21 mouse cellular contexts compared by ENCODE assay signal in genomic region chr8:128478017-128478416, GRCm38 (mm10).
DNase-seq lines count a peak whose midpoint lies in the region; ATAC-seq and TF ChIP-seq lines count a peak whose summit lies in the region.
"Had no signal": no experiment of that assay in that cellular context is flagged by ENCODE, and none has a peak within 500 bp of the region (broad histone marks: within the 10 kb centered on the region; RNA-seq: fewer than 3 reads in every experiment).

No protein-coding gene starts in this region.

- H3K4me3 ChIP-seq in kidney, embryonic 16.5 days (ENCODE audit: low read length), result no peak overlapping the region
- H3K4me3 ChIP-seq in kidney, adult 2 months (ENCODE audit: insufficient read depth, low read depth, low read length), result no peak overlapping the region
- H3K4me3 ChIP-seq in brown adipose tissue, adult 24 weeks (ENCODE audit: insufficient read depth, low read depth, low read length), result no peak overlapping the region
- no peak overlapping the region for H3K4me3 ChIP-seq in limb, embryonic 12.5 days (replicated peaks)
- H3K4me3 ChIP-seq: embryonic facial prominence, embryonic 13.5 days; forebrain, embryonic 12.5 days; hindbrain, embryonic 15.5 days had no signal

- ATAC-seq in kidney, embryonic 16.5 days (ENCODE audit: low FRiP score, low TSS enrichment), result no peak
- peak; percentile 32; the same call in 1 of the 2 replicates for ATAC-seq in limb, embryonic 12.5 days (ENCODE audit: insufficient number of reproducible peaks, insufficient read depth, low FRiP score, low TSS enrichment, low read depth)
- ATAC-seq in activated CD4-positive, CD25-positive, alpha-beta regulatory T cell, adult 4 months, result no peak
- ATAC-seq: CD4-positive, CD25-positive, alpha-beta regulatory T cell, adult 4 months; forebrain, embryonic 16.5 days; inflammation-experienced regulatory T-cells, adult 6 months had no signal

- H3K4me1 ChIP-seq in kidney, embryonic 16.5 days (ENCODE audit: insufficient read depth, low read length), result 0 out of 2 replicates have a peak, but pooled peaks cover 8% of the 10 kb centered on the region
- H3K4me1 ChIP-seq in kidney, adult 2 months (ENCODE audit: control insufficient read depth, insufficient read depth, low read length), result 0 out of 2 replicates have a peak, but pooled peaks cover 6% of the 10 kb centered on the region
- H3K4me1 ChIP-seq in brown adipose tissue, adult 24 weeks (ENCODE audit: control insufficient read depth, insufficient read depth, insufficient read length, low read length), result peaks cover 22% of the 10 kb centered on the region
- peaks cover 21% of the 10 kb centered on the region for H3K4me1 ChIP-seq in limb, embryonic 12.5 days (replicated peaks)
- H3K4me1 ChIP-seq: forebrain, embryonic 12.5 days; hindbrain, embryonic 15.5 days had no signal

- peak overlapping the region; percentile 51; the same call in 1 of the 2 replicates for H3K27ac ChIP-seq in kidney, embryonic 16.5 days (ENCODE audit: low read length)
- H3K27ac ChIP-seq in kidney, adult 2 months (ENCODE audit: insufficient read depth, low read depth, low read length), result no peak overlapping the region
- H3K27ac ChIP-seq in brown adipose tissue, adult 24 weeks (replicated peaks; ENCODE audit: low read depth, low read length), result 0 out of 2 replicates have a peak overlapping the region, but pooled peaks have one; percentile 13
- 0 out of 2 replicates have a peak overlapping the region, but pooled peaks have one; percentile 9 for H3K27ac ChIP-seq in limb, embryonic 12.5 days
- H3K27ac ChIP-seq: embryonic facial prominence, embryonic 13.5 days; forebrain, embryonic 12.5 days; hindbrain, embryonic 15.5 days had no signal

- H3K9me3 ChIP-seq in kidney, embryonic 16.5 days (ENCODE audit: low read length), result no peaks in the 10 kb centered on the region
- no peaks in the 10 kb centered on the region for H3K9me3 ChIP-seq in limb, embryonic 12.5 days
- H3K9me3 ChIP-seq: embryonic facial prominence, embryonic 13.5 days; forebrain, embryonic 12.5 days; G1E; hindbrain, embryonic 15.5 days had no signal

- no peak overlapping the region for H3K4me2 ChIP-seq in kidney, embryonic 16.5 days (replicated peaks; ENCODE audit: low read depth, low read length)
- H3K4me2 ChIP-seq in limb, embryonic 12.5 days, result no peak overlapping the region
- H3K4me2 ChIP-seq: embryonic facial prominence, embryonic 13.5 days; forebrain, embryonic 12.5 days; hindbrain, embryonic 15.5 days had no signal

- TF ChIP-seq POLR2A in kidney, adult 2 months (IDR thresholded peaks at IDR 0.05; ENCODE audit: low read depth, low read length), result no peak

- no peaks in the 10 kb centered on the region for H3K27me3 ChIP-seq in kidney, embryonic 16.5 days (ENCODE audit: insufficient read depth, low read length)
- H3K27me3 ChIP-seq in kidney, adult 2 months (replicated peaks; ENCODE audit: control insufficient read depth, insufficient read depth, low read length), result no peaks in the 10 kb centered on the region
- H3K27me3 ChIP-seq in limb, embryonic 12.5 days, result no peaks in the 10 kb centered on the region
- H3K27me3 ChIP-seq: embryonic facial prominence, embryonic 13.5 days; forebrain, embryonic 12.5 days; hindbrain, embryonic 15.5 days had no signal

- no peak for TF ChIP-seq CTCF in kidney, adult 2 months (conservative IDR thresholded peaks at IDR 0.05; ENCODE audit: insufficient read depth, insufficient read length, low read depth, low read length)

- intact Hi-C loops in heart, postnatal 14 days (cut with DNase I), result no loop called here

- WGBS in kidney, embryonic 16.5 days, result 60% methylated on average over 4 of the region's 4 CpGs
- 61% methylated on average over 4 of the region's 4 CpGs for WGBS in kidney, adult 2 months
- 54% methylated on average over 4 of the region's 4 CpGs for WGBS in limb, embryonic 12.5 days

- no peak overlapping the region for H3K9ac ChIP-seq in kidney, embryonic 16.5 days (replicated peaks; ENCODE audit: low read length)
- H3K9ac ChIP-seq in limb, embryonic 12.5 days (replicated peaks), result no peak overlapping the region
- H3K9ac ChIP-seq: embryonic facial prominence, embryonic 13.5 days; forebrain, embryonic 12.5 days; hindbrain, embryonic 15.5 days had no signal

- H3K36me3 ChIP-seq in kidney, embryonic 16.5 days (ENCODE audit: insufficient read depth, low read length), result peaks cover 33% of the 10 kb centered on the region
- peaks cover 2% of the 10 kb centered on the region for H3K36me3 ChIP-seq in kidney, adult 2 months (ENCODE audit: control insufficient read depth, insufficient read depth, low read length)
- H3K36me3 ChIP-seq in limb, embryonic 12.5 days, result peaks cover 8% of the 10 kb centered on the region; the same call in 1 of the 2 replicates
- H3K36me3 ChIP-seq: G1E had no signal

- DNase-seq in heart, adult 11 months, result peak; percentile 81
- DNase-seq in heart, postnatal 14 days, result no peak
- no peak for DNase-seq in kidney, adult 2 months
- DNase-seq: adrenal gland, postnatal 14 days; B cell, adult 2 months; cerebellum, adult 18-20 months; cerebellum, adult 9-11 months; cerebellum, postnatal 36 days; gastrocnemius, postnatal 14 days; heart, postnatal 36 days had no signal
